ENCODE assay signal across 8 mouse cellular contexts in genomic region chr3:68572249-68573225, GRCm38 (mm10).
A peak's percentile ranks its signal among the peaks of the same experiment; 100 is the strongest.
DNase-seq lines count a peak whose midpoint lies in the region; ATAC-seq and TF ChIP-seq lines count a peak whose summit lies in the region.

No protein-coding gene starts in this region.

- peak; percentile 99 for TF ChIP-seq POLR2A in cerebellum, adult 2 months (IDR thresholded peaks at IDR 0.05; ENCODE audit: borderline replicate concordance, insufficient read depth, low read length)

- H3K27ac ChIP-seq in cerebellum, adult 2 months (ENCODE audit: insufficient read depth, low read length): peak overlapping the region; percentile 94
- peak overlapping the region; percentile 99 for H3K27ac ChIP-seq in forebrain, embryonic 15.5 days (replicated peaks)
- peak overlapping the region; percentile 51 for H3K27ac ChIP-seq in intestine, embryonic 15.5 days
- no peak overlapping the region; the same call in 1 of the 2 replicates for H3K27ac ChIP-seq in limb, embryonic 11.5 days (replicated peaks; ENCODE audit: low read depth, low read length)

- H3K4me3 ChIP-seq in cerebellum, adult 2 months (replicated peaks; ENCODE audit: insufficient read depth, low read depth, low read length): peak overlapping the region; percentile 92
- H3K4me3 ChIP-seq in forebrain, embryonic 15.5 days: peak overlapping the region; percentile 58
- peak overlapping the region; percentile 34 for H3K4me3 ChIP-seq in intestine, embryonic 15.5 days (replicated peaks)
- peak overlapping the region; percentile 26 for H3K4me3 ChIP-seq in limb, embryonic 11.5 days (ENCODE audit: low read depth, low read length)

- no peaks in the 10 kb centered on the region for H3K27me3 ChIP-seq in cerebellum, adult 2 months (ENCODE audit: control insufficient read depth, insufficient read depth, low read length)
- no peaks in the 10 kb centered on the region for H3K27me3 ChIP-seq in forebrain, embryonic 15.5 days
- H3K27me3 ChIP-seq in intestine, embryonic 15.5 days (replicated peaks): no peaks in the 10 kb centered on the region
- no peaks in the 10 kb centered on the region for H3K27me3 ChIP-seq in limb, embryonic 11.5 days (ENCODE audit: control insufficient read depth, insufficient read depth, low read length)

- DNase-seq in adrenal gland, adult 2 months: peak; percentile 72
- peak; percentile 92 to 96 for DNase-seq in cerebellum, adult 2 months
- peak; percentile 72 for DNase-seq in limb, embryonic 11.5 days (ENCODE audit: low spot score)
- peak; percentile 71 for DNase-seq in neural tube, embryonic 10.5 days (ENCODE audit: extremely low spot score, low spot score)
- DNase-seq in spleen, postnatal 14 days (ENCODE audit: low spot score in 2 of 2): no peak
- no peak for DNase-seq in thymus, postnatal 36 days

- H3K4me2 ChIP-seq in forebrain, embryonic 15.5 days (replicated peaks): peak overlapping the region; percentile 78
- H3K4me2 ChIP-seq in intestine, embryonic 15.5 days (replicated peaks): peak overlapping the region; percentile 60
- peak overlapping the region; percentile 65 for H3K4me2 ChIP-seq in limb, embryonic 11.5 days (ENCODE audit: low read depth, severe bottlenecking)

- no peaks in the 10 kb centered on the region for H3K9me3 ChIP-seq in forebrain, embryonic 15.5 days
- no peaks in the 10 kb centered on the region for H3K9me3 ChIP-seq in intestine, embryonic 15.5 days
- H3K9me3 ChIP-seq in limb, embryonic 11.5 days (ENCODE audit: control insufficient read depth, low read length): no peaks in the 10 kb centered on the region

- 3% methylated on average over 28 of the region's 28 CpGs for WGBS in cerebellum, adult 2 months
- WGBS in forebrain, embryonic 15.5 days: 3% methylated on average over 28 of the region's 28 CpGs
- WGBS in intestine, embryonic 15.5 days: 19% methylated on average over 28 of the region's 28 CpGs
- 15% methylated on average over 28 of the region's 28 CpGs for WGBS in limb, embryonic 11.5 days

- H3K4me1 ChIP-seq in cerebellum, adult 2 months (ENCODE audit: control insufficient read depth, insufficient read depth, low read length): no peaks in the 10 kb centered on the region
- peaks cover 57% of the 10 kb centered on the region for H3K4me1 ChIP-seq in forebrain, embryonic 15.5 days
- H3K4me1 ChIP-seq in intestine, embryonic 15.5 days (replicated peaks): peaks cover 23% of the 10 kb centered on the region
- H3K4me1 ChIP-seq in limb, embryonic 11.5 days (ENCODE audit: control insufficient read depth, insufficient read depth, low read length): peaks cover 36% of the 10 kb centered on the region

- peak overlapping the region; percentile 80 for H3K9ac ChIP-seq in forebrain, embryonic 15.5 days (replicated peaks)
- H3K9ac ChIP-seq in intestine, embryonic 15.5 days: peak overlapping the region; percentile 40
- H3K9ac ChIP-seq in limb, embryonic 11.5 days (ENCODE audit: low read length): peak overlapping the region; percentile 53

- peak; percentile 9; the same call in 1 of the 2 replicates for TF ChIP-seq CTCF in cerebellum, adult 2 months (IDR thresholded peaks at IDR 0.05; ENCODE audit: borderline replicate concordance, insufficient read depth, low read depth, low read length)

- no peaks in the 10 kb centered on the region for H3K36me3 ChIP-seq in forebrain, embryonic 15.5 days
- no peaks in the 10 kb centered on the region for H3K36me3 ChIP-seq in intestine, embryonic 15.5 days
- no peaks in the 10 kb centered on the region for H3K36me3 ChIP-seq in limb, embryonic 11.5 days (ENCODE audit: control insufficient read depth, insufficient read depth, low read length)

- ATAC-seq in forebrain, embryonic 15.5 days (replicated peaks): peak; percentile 95
- ATAC-seq in intestine, embryonic 15.5 days: peak; percentile 73
- peak; percentile 65 for ATAC-seq in limb, embryonic 11.5 days (ENCODE audit: insufficient number of reproducible peaks, low FRiP score, low TSS enrichment, low read depth)

Comparison
In these comparisons a context has a peak if more than half of its experiments do, and no peak if none do; other contexts are left out.
1. DNase-seq: peak in adrenal gland, adult 2 months (single experiment), cerebellum, adult 2 months (2 of 2), limb, embryonic 11.5 days (single experiment) and neural tube, embryonic 10.5 days (single experiment); none in spleen, postnatal 14 days (0 of 2) and thymus, postnatal 36 days (0 of 2).
2. H3K4me3 ChIP-seq: peak in every context shown above with its lines; median percentile 92 in cerebellum, adult 2 months; 58 in forebrain, embryonic 15.5 days; 34 in intestine, embryonic 15.5 days; 26 in limb, embryonic 11.5 days.
3. Peak in every context shown above with its lines, with median percentiles within 50 percentile points of each other: ATAC-seq, H3K4me2 ChIP-seq and H3K9ac ChIP-seq.